ENCODE assay signal across 9 mouse cellular contexts in the genomic region with DNA sequence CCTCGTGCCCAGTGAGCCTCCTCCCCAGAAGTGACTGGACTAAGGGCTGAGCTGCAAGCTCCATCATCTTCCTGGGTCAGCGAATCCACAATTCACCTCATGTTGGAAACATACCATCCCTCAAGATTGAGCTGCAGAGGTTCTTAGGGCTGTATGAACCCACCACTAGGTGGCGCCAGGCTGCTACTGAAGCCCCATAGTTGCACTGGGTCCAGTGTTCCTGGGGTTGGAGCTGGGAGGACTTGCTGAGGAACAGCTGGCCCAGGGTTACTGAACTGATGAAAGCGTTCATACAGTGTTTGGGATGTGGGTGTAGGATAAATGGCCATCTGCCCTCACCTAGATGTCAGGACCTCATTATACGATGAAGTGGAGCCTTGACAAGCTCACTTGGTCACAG. TPM values are rescaled to one million over a fixed set of nuclear protein-coding genes. Genes with fewer than 3 reads are reported as not detected.
DNase-seq lines count a peak whose midpoint lies in the region; TF ChIP-seq lines count a peak whose summit lies in the region.
"Had no signal": no experiment of that assay in that cellular context is flagged by ENCODE, and none has a peak within 500 bp of the region (broad histone marks: within the 10 kb centered on the region; RNA-seq: fewer than 3 reads in every experiment).

No protein-coding gene starts in this region.

- H3K4me1 ChIP-seq in cortical plate, adult 2 months (ENCODE audit: control insufficient read depth, insufficient read depth, low read length): no peaks in the 10 kb centered on the region

- H3K27ac ChIP-seq in cortical plate, adult 2 months (ENCODE audit: insufficient read depth, low read length): no peak overlapping the region
- H3K27ac ChIP-seq: limb, embryonic 12.5 days had no signal

- peak; percentile 54 to 65 for DNase-seq in CD8-positive naive resting alpha-beta T cell, adult 2 months (ENCODE audit: low read depth in 2 of 2, low spot score in 2 of 2)
- peak; percentile 46 for DNase-seq in T-cell, adult 2 months (ENCODE audit: low spot score)
- DNase-seq in gastrocnemius, postnatal 25 days: peak; percentile 40
- DNase-seq in kidney, postnatal 36 days: peak; percentile 70 to 90
- DNase-seq in lung, postnatal 14 days: peak; percentile 84
- peak; percentile 59 for DNase-seq in right cerebral cortex, postnatal 25 days
- DNase-seq in yolk sac, embryonic 10.5 days (ENCODE audit: low spot score): no peak

- H3K4me3 ChIP-seq in cortical plate, adult 2 months (ENCODE audit: insufficient read depth, low read length): no peak overlapping the region
- H3K4me3 ChIP-seq: limb, embryonic 12.5 days had no signal

- TF ChIP-seq POLR2A in cortical plate, adult 2 months (IDR thresholded peaks at IDR 0.05; ENCODE audit: extremely low read depth, insufficient read depth, low read length): no peak

- peak; percentile 91 for TF ChIP-seq CTCF in cortical plate, adult 2 months (IDR thresholded peaks at IDR 0.05; ENCODE audit: extremely low read depth, insufficient read depth, low read length)

RNA-seq across cellular contexts. Expression of a gene that starts 8.1 kb away (rescaled TPM):
- polyA plus RNA-seq in cortical plate, adult 2 months (2012; rRNA removed): 63.7 and 64.1 TPM in 2 replicates
- total RNA-seq in gastrocnemius, postnatal 25 days (2021): 10 to 100 TPM; 27.9 to 30.2 TPM

RNA-seq across cellular contexts. Expression of a gene that starts 10.0 kb away (rescaled TPM):
- 43.2 and 46.6 TPM in 2 replicates for polyA plus RNA-seq in cortical plate, adult 2 months (2012; rRNA removed)
- total RNA-seq in gastrocnemius, postnatal 25 days (2021): under 1 TPM; 0.10 to 0.16 TPM

RNA-seq across cellular contexts. Expression of a gene that starts 44.6 kb away (rescaled TPM):
- polyA plus RNA-seq in cortical plate, adult 2 months (2012; rRNA removed): 6.9 and 7.0 TPM in 2 replicates
- not detected for total RNA-seq in gastrocnemius, postnatal 25 days (2021)

RNA-seq across cellular contexts. Expression of a gene that starts 53.6 kb away (rescaled TPM):
- 82.2 and 85.9 TPM in 2 replicates for polyA plus RNA-seq in cortical plate, adult 2 months (2012; rRNA removed)
- total RNA-seq in gastrocnemius, postnatal 25 days (2021): 10 to 100 TPM; 14.2 to 16.3 TPM

RNA-seq across cellular contexts. Expression of a gene that starts 54.2 kb away (rescaled TPM):
- polyA plus RNA-seq in cortical plate, adult 2 months (2012; rRNA removed): 0.51 and 0.69 TPM in 2 replicates
- 10 to 100 TPM in 1 of 2 experiments, 1 to 10 TPM in 1; 4.8 to 14.4 TPM for total RNA-seq in gastrocnemius, postnatal 25 days (2021)
